Mouse (Mus musculus) monocyte, adult 59 days (primary cell): ENCODE measurements around the gene Psmb7. TPM values are rescaled to one million over a fixed set of nuclear protein-coding genes. Genes with fewer than 3 reads are reported as not detected.

ENCODE experiments used
- total RNA-seq, 2 experiments: library from RNA; stranded (reverse); gene quantifications; one replicate each; pipeline ENCODE4 v1.2.4; 2023

Psmb7 gene
- total RNA-seq = 10 to 100 TPM; 94.3 to 95.6 TPM

GRCm38 (mm10) chr2:38643625-38644427 is at the start of gene Psmb7:
TSS of gene Psmb7 (minus strand) at chr2:38644087.

Other genes starting within 250 kb of the Psmb7 start
- gene Nek6, start 132.4 kb downstream of the Psmb7 start, total RNA-seq = 1 to 10 TPM; 2.7 to 6.1 TPM
- not detected for gene Nr5a1, start 70.5 kb upstream of the Psmb7 start, total RNA-seq